Mouse (Mus musculus): ENCODE data around the gene Kif3b.
"Not testable (repeated sequence)": the region's sequence is repeated elsewhere in the genome, so short reads cannot be mapped to it uniquely, and the experiment has no call there.

GRCm38 (mm10) chr2:153270231-153270915, 20.8 kb upstream of the Kif3b start:
- not testable (repeated sequence) for TF ChIP-seq CTCF, EP300 (IDR thresholded peaks at IDR 0.05; ENCODE audit: low read depth)
